Mouse (Mus musculus): ENCODE measurements around the gene Dtx1. TPM values are rescaled to one million over a fixed set of nuclear protein-coding genes. Genes with fewer than 3 reads are reported as not detected.

The Dtx1 gene
- polyA plus RNA-seq, 1 experiment from 2014 or later: 5.9 TPM

GRCm38 (mm10) chr5:120732740-120733139 lies 21.0 kb upstream of the Dtx1 start:
- Histone ChIP-seq H3K27me3 (ENCODE audit: control insufficient read depth, insufficient read depth, low read length) (no peaks in the 10 kb centered on the region), H3K27ac (ENCODE audit: low read length) (no peak overlapping the region), H3K4me2 (replicated peaks; ENCODE audit: low read depth, low read length) (no peak overlapping the region), H3K9me3 (ENCODE audit: control insufficient read depth, low read depth, low read length) (no peaks in the 10 kb centered on the region), H3K4me1 (ENCODE audit: control insufficient read depth, insufficient read depth, low read length) (no peaks in the 10 kb centered on the region), H3K9ac (replicated peaks; ENCODE audit: low read depth, low read length) (no peak overlapping the region), H3K4me3 (ENCODE audit: low read depth, low read length) (no peak overlapping the region), H3K36me3 (ENCODE audit: control insufficient read depth, insufficient read depth, low read length) (no peaks in the 10 kb centered on the region)
- no peak for ATAC-seq (ENCODE audit: insufficient number of reproducible peaks, insufficient read depth, low FRiP score, low read depth)
- WGBS: 74% methylated on average over 1 of the region's 1 CpGs

- no peak for ATAC-seq (ENCODE audit: insufficient number of reproducible peaks, insufficient read depth, low FRiP score, low read depth)
- H3K4me3 ChIP-seq (ENCODE audit: low read depth, low read length): no peak overlapping the region
- H3K9me3 ChIP-seq (ENCODE audit: control insufficient read depth, low read depth, low read length): no peaks in the 10 kb centered on the region
- H3K4me1 ChIP-seq (ENCODE audit: control insufficient read depth, insufficient read depth, low read length): no peaks in the 10 kb centered on the region
- no peak overlapping the region for H3K9ac ChIP-seq (replicated peaks; ENCODE audit: low read depth, low read length)
- no peak overlapping the region for H3K4me2 ChIP-seq (replicated peaks; ENCODE audit: low read depth, low read length)
- H3K36me3 ChIP-seq (ENCODE audit: control insufficient read depth, insufficient read depth, low read length): no peaks in the 10 kb centered on the region
- no peaks in the 10 kb centered on the region for H3K27me3 ChIP-seq (ENCODE audit: control insufficient read depth, insufficient read depth, low read length)
- 77% methylated on average over 10 of the region's 10 CpGs for WGBS
- no peak overlapping the region for H3K27ac ChIP-seq (ENCODE audit: low read length)
Measured at GRCm38 (mm10) chr5:120729319-120729718, 17.6 kb upstream of the Dtx1 start.

GRCm38 (mm10) chr5:120725811-120726455 lies 14.2 kb upstream of the Dtx1 start:
- WGBS: 58% methylated on average over 12 of the region's 12 CpGs

GRCm38 (mm10) chr5:120721005-120721404 lies 9.3 kb upstream of the Dtx1 start:
- H3K36me3 ChIP-seq (ENCODE audit: control insufficient read depth, insufficient read depth, low read length): no peaks in the 10 kb centered on the region
- no peaks in the 10 kb centered on the region for H3K27me3 ChIP-seq (ENCODE audit: control insufficient read depth, insufficient read depth, low read length)
- no peak for ATAC-seq (ENCODE audit: insufficient number of reproducible peaks, insufficient read depth, low FRiP score, low read depth)
- no peak overlapping the region for H3K9ac ChIP-seq (replicated peaks; ENCODE audit: low read depth, low read length)
- H3K4me3 ChIP-seq (ENCODE audit: low read depth, low read length): no peak overlapping the region
- H3K27ac ChIP-seq (ENCODE audit: low read length): no peak overlapping the region
- no peak overlapping the region for H3K4me2 ChIP-seq (replicated peaks; ENCODE audit: low read depth, low read length)
- no peaks in the 10 kb centered on the region for H3K4me1 ChIP-seq (ENCODE audit: control insufficient read depth, insufficient read depth, low read length)
- WGBS: 63% methylated on average over 7 of the region's 7 CpGs
- no peaks in the 10 kb centered on the region for H3K9me3 ChIP-seq (ENCODE audit: control insufficient read depth, low read depth, low read length)

More at GRCm38 (mm10) chr5:120725811-120726455, 14.2 kb upstream of the Dtx1 start:
- Histone ChIP-seq H3K27me3 (ENCODE audit: control insufficient read depth, insufficient read depth, low read length) (no peaks in the 10 kb centered on the region), H3K27ac (ENCODE audit: low read length) (no peak overlapping the region), H3K4me3 (ENCODE audit: low read depth, low read length) (no peak overlapping the region), H3K4me1 (ENCODE audit: control insufficient read depth, insufficient read depth, low read length) (no peaks in the 10 kb centered on the region), H3K9ac (replicated peaks; ENCODE audit: low read depth, low read length) (no peak overlapping the region), H3K36me3 (ENCODE audit: control insufficient read depth, insufficient read depth, low read length) (no peaks in the 10 kb centered on the region), H3K4me2 (replicated peaks; ENCODE audit: low read depth, low read length) (no peak overlapping the region), H3K9me3 (ENCODE audit: control insufficient read depth, low read depth, low read length) (no peaks in the 10 kb centered on the region)
- ATAC-seq (ENCODE audit: insufficient number of reproducible peaks, insufficient read depth, low FRiP score, low read depth): no peak

- Histone ChIP-seq H3K27me3 (ENCODE audit: control insufficient read depth, insufficient read depth, low read length) (no peaks in the 10 kb centered on the region), H3K4me3 (ENCODE audit: low read depth, low read length) (no peak overlapping the region), H3K4me1 (ENCODE audit: control insufficient read depth, insufficient read depth, low read length) (no peaks in the 10 kb centered on the region), H3K9me3 (ENCODE audit: control insufficient read depth, low read depth, low read length) (no peaks in the 10 kb centered on the region), H3K9ac (replicated peaks; ENCODE audit: low read depth, low read length) (no peak overlapping the region), H3K27ac (ENCODE audit: low read length) (no peak overlapping the region), H3K36me3 (ENCODE audit: control insufficient read depth, insufficient read depth, low read length) (no peaks in the 10 kb centered on the region), H3K4me2 (replicated peaks; ENCODE audit: low read depth, low read length) (no peak overlapping the region)
- ATAC-seq (ENCODE audit: insufficient number of reproducible peaks, insufficient read depth, low FRiP score, low read depth): no peak
- 43% methylated on average over 15 of the region's 15 CpGs for WGBS
Measured at GRCm38 (mm10) chr5:120718600-120719378, 7.1 kb upstream of the Dtx1 start.

- Histone ChIP-seq H3K4me3 (ENCODE audit: low read depth, low read length) (no peak overlapping the region), H3K27ac (ENCODE audit: low read length) (no peak overlapping the region), H3K4me1 (ENCODE audit: control insufficient read depth, insufficient read depth, low read length) (no peaks in the 10 kb centered on the region), H3K4me2 (replicated peaks; ENCODE audit: low read depth, low read length) (no peak overlapping the region), H3K36me3 (ENCODE audit: control insufficient read depth, insufficient read depth, low read length) (no peaks in the 10 kb centered on the region), H3K9ac (replicated peaks; ENCODE audit: low read depth, low read length) (no peak overlapping the region), H3K27me3 (ENCODE audit: control insufficient read depth, insufficient read depth, low read length) (peaks cover 10% of the 10 kb centered on the region), H3K9me3 (ENCODE audit: control insufficient read depth, low read depth, low read length) (no peaks in the 10 kb centered on the region)
- no peak for ATAC-seq (ENCODE audit: insufficient number of reproducible peaks, insufficient read depth, low FRiP score, low read depth)
- 56% methylated on average over 10 of the region's 10 CpGs for WGBS
Measured at GRCm38 (mm10) chr5:120717136-120717535, 5.4 kb upstream of the Dtx1 start.

- ATAC-seq (ENCODE audit: insufficient number of reproducible peaks, insufficient read depth, low FRiP score, low read depth): no peak
Measured at GRCm38 (mm10) chr5:120714314-120714713, 2.6 kb upstream of the Dtx1 start.

GRCm38 (mm10) chr5:120712721-120713120 lies 994 bp upstream of the Dtx1 start:
- Histone ChIP-seq H3K27me3 (ENCODE audit: control insufficient read depth, insufficient read depth, low read length) (peaks cover 13% of the 10 kb centered on the region), H3K9me3 (ENCODE audit: control insufficient read depth, low read depth, low read length) (no peaks in the 10 kb centered on the region), H3K4me3 (ENCODE audit: low read depth, low read length) (no peak overlapping the region), H3K36me3 (ENCODE audit: control insufficient read depth, insufficient read depth, low read length) (no peaks in the 10 kb centered on the region), H3K27ac (ENCODE audit: low read length) (no peak overlapping the region), H3K4me1 (ENCODE audit: control insufficient read depth, insufficient read depth, low read length) (0 out of 2 replicates have a peak, but pooled peaks cover 3% of the 10 kb centered on the region), H3K9ac (replicated peaks; ENCODE audit: low read depth, low read length) (no peak overlapping the region), H3K4me2 (replicated peaks; ENCODE audit: low read depth, low read length) (no peak overlapping the region)
- no peak for ATAC-seq (ENCODE audit: insufficient number of reproducible peaks, insufficient read depth, low FRiP score, low read depth)
- 72% methylated on average over 8 of the region's 8 CpGs for WGBS

More at GRCm38 (mm10) chr5:120714314-120714713, 2.6 kb upstream of the Dtx1 start:
- H3K27ac ChIP-seq (ENCODE audit: low read length): no peak overlapping the region
- no peak overlapping the region for H3K9ac ChIP-seq (replicated peaks; ENCODE audit: low read depth, low read length)
- no peak overlapping the region for H3K4me3 ChIP-seq (ENCODE audit: low read depth, low read length)
- H3K4me1 ChIP-seq (ENCODE audit: control insufficient read depth, insufficient read depth, low read length): 0 out of 2 replicates have a peak, but pooled peaks cover 3% of the 10 kb centered on the region
- WGBS: 4% methylated on average over 16 of the region's 16 CpGs
- H3K27me3 ChIP-seq (ENCODE audit: control insufficient read depth, insufficient read depth, low read length): peaks cover 13% of the 10 kb centered on the region
- no peaks in the 10 kb centered on the region for H3K9me3 ChIP-seq (ENCODE audit: control insufficient read depth, low read depth, low read length)
- H3K36me3 ChIP-seq (ENCODE audit: control insufficient read depth, insufficient read depth, low read length): no peaks in the 10 kb centered on the region
- no peak overlapping the region for H3K4me2 ChIP-seq (replicated peaks; ENCODE audit: low read depth, low read length)

Data from stomach, embryonic 14.5 days (tissue).